Mouse (Mus musculus): ENCODE measurements around the gene Fastkd3. TPM values are rescaled to one million over a fixed set of nuclear protein-coding genes. Genes with fewer than 3 reads are reported as not detected.

Fastkd3 gene
- 2.4 and 2.8 TPM in 2 replicates for total RNA-seq (2023)

DNA sequence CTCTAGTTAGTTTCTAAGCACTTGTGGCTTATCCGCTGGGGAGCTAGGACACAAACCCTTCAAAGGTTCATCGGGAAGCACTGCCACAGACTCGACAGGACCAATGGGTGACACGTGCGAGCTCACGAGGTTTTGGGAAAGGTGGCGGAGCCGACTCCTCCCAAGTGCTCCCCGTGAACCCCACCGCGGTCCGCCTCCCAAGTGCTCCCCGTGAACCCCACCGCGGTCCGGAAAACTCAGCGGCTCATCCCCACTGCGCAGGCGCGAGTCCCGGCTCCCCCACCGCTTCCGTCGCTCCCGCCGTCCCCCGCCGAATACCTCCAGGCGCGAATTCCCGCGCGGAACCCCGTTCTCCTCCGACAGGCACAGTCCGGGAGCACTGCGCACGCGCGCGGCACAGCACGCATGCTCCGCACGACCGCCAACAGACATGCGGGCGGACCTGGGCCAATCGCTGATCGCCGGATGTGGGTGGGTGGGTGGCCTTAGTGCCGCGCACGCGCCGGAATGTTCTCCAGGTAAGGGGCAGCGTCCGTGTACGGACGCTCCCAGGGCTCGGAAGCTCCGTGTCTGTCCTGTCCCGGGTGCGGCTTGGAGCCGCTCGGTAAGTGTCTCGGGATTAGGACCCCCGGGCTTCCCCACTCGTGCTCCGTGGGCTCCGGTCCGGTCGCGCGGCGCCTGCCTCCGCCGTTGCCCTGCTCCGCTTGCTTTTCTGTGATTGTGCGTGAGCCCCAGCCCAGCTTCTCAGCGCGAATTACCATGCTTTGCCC, at the start of gene Fastkd3, which contains the start of gene Mtrr:
Fastkd3 (plus strand) TSS at position 488 of the 770 bp plus-strand sequence.
Mtrr (minus strand) TSS at position 403 of the 770 bp plus-strand sequence.

DNA sequence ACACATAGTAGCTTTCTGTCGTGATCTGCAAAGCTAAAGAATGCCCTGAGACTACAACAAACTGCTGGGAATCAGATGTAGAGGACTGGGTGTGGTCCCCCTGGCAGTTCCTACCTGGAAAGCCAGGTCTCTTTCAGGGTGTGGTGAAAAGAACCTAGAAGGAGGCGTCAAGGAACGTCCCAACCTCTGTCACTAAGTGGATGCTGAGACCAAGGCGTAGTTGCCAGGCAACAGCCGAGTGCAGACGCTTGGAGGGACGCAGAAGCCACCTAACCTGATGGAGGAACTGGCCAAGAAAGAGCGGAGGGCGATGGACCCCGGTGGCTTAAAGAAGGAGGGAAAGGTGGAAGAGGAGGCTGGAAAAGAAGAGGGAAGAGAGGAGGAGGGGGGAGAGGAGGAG, 15.2 kb downstream of the Fastkd3 start, which contains the start of gene 1700001L19Rik:
1700001L19Rik (plus strand) TSS at position 223 of the 400 bp plus-strand sequence.

Other genes with a start within 250 kb of the Fastkd3 start
- gene Mtrr, start 85 bp upstream of the Fastkd3 start, total RNA-seq (2023): 3.1 and 4.2 TPM in 2 replicates
- gene 1700001L19Rik, start 15.2 kb downstream of the Fastkd3 start, total RNA-seq (2023): not detected in 2 replicates

Measured in neutrophil, adult 65 days (primary cell).